8 mouse cellular contexts compared by ENCODE assay signal in genomic region chr11:117912684-117913352, GRCm38 (mm10). TPM values are rescaled to one million over a fixed set of nuclear protein-coding genes. Genes with fewer than 3 reads are reported as not detected.
DNase-seq lines count a peak whose midpoint lies in the region; ATAC-seq and TF ChIP-seq lines count a peak whose summit lies in the region.

No protein-coding gene starts in this region.

- intact Hi-C loops in left cerebral cortex, postnatal 10 days (cut with DNase I), result loop anchor here (5.0 kb wide), 1 partner anchor 54 kb away; no protein-coding TSS in a partner anchor

- H3K27me3 ChIP-seq in megakaryocyte, embryonic 14.5 days (replicated peaks), result peaks cover 24% of the 10 kb centered on the region
- no peaks in the 10 kb centered on the region for H3K27me3 ChIP-seq in small intestine, adult 2 months (ENCODE audit: control insufficient read depth, insufficient read depth, low read length)

- peaks cover 57% of the 10 kb centered on the region for H3K4me1 ChIP-seq in megakaryocyte, embryonic 14.5 days
- H3K4me1 ChIP-seq in small intestine, adult 2 months (ENCODE audit: control insufficient read depth, insufficient read depth, insufficient read length, low read length), result peaks cover 13% of the 10 kb centered on the region

- H3K36me3 ChIP-seq in megakaryocyte, embryonic 14.5 days (replicated peaks; ENCODE audit: low read length), result peaks cover 7% of the 10 kb centered on the region
- no peaks in the 10 kb centered on the region for H3K36me3 ChIP-seq in small intestine, adult 2 months (ENCODE audit: control insufficient read depth, insufficient read depth, low read length)

- TF ChIP-seq POLR2A in small intestine, adult 2 months (IDR thresholded peaks at IDR 0.05; ENCODE audit: low read depth, low read length), result no peak

- peak overlapping the region; percentile 70 for H3K4me3 ChIP-seq in megakaryocyte, embryonic 14.5 days (replicated peaks)
- H3K4me3 ChIP-seq in small intestine, adult 2 months (ENCODE audit: low read depth, low read length), result peak overlapping the region; percentile 42

- peak overlapping the region; percentile 14; the same call in 1 of the 2 replicates for H3K27ac ChIP-seq in small intestine, adult 2 months (ENCODE audit: insufficient read depth, low read depth, low read length)

- H3K9me3 ChIP-seq in megakaryocyte, embryonic 14.5 days, result peaks cover 12% of the 10 kb centered on the region

- WGBS in small intestine, adult 2 months, result 19% methylated on average over 13 of the region's 13 CpGs

- ATAC-seq in cerebellum, adult (ENCODE audit: insufficient number of reproducible peaks, low FRiP score, low TSS enrichment), result no peak
- ATAC-seq in inflammation-experienced regulatory T-cells, adult 6 months, result peak; percentile 72

- DNase-seq in cerebellum, adult 11 months, result peak; percentile 27
- peak; percentile 40 to 58 for DNase-seq in cerebellum, postnatal 36 days
- peak; percentile 89 for DNase-seq in gastrocnemius, postnatal 10 days
- DNase-seq in left cerebral cortex, postnatal 10 days (ENCODE audit: extremely low spot score in 1 of 2, low spot score in 2 of 2), result peak; percentile 44 to 87

- peak; percentile 99 for TF ChIP-seq CTCF in small intestine, adult 2 months (IDR thresholded peaks at IDR 0.05; ENCODE audit: extremely low read depth, insufficient read length, insufficient replicate concordance, low read depth, low read length)

RNA-seq across cellular contexts. Expression of gene Tha1, which starts 39.5 kb away (rescaled TPM):
- 1 to 10 TPM; 4.7 to 5.6 TPM for total RNA-seq in gastrocnemius, postnatal 10 days (2021)
- 10 to 100 TPM in 1 of 3 experiments, 1 to 10 TPM in 2; 8.5 to 12.7 (median 9.3) TPM for polyA plus RNA-seq in inflammation-experienced regulatory T-cells, adult 6 months (2017; shearing (Covaris generic))
- total RNA-seq in left cerebral cortex, postnatal 10 days (2021), result 1 to 10 TPM; 3.1 to 4.0 TPM
- polyA plus RNA-seq in megakaryocyte, embryonic 14.5 days (2012; ENCODE audit: insufficient read depth, low replicate concordance), result 6.0 and 6.4 TPM in 2 replicates
- 25.8 and 27.7 TPM in 2 replicates for polyA plus RNA-seq in small intestine, adult 2 months (2012; rRNA removed)

RNA-seq across cellular contexts. Expression of gene Tmem235, which starts 52.3 kb away (rescaled TPM):
- total RNA-seq in gastrocnemius, postnatal 10 days (2021), result not detected
- not detected for polyA plus RNA-seq in inflammation-experienced regulatory T-cells, adult 6 months (2017; shearing (Covaris generic))
- under 1 TPM in 1 of 2 experiments, not detected in 1; 0.36 TPM for total RNA-seq in left cerebral cortex, postnatal 10 days (2021)
- polyA plus RNA-seq in megakaryocyte, embryonic 14.5 days (2012; ENCODE audit: insufficient read depth, low replicate concordance), result 0.07 TPM in 1 of 2 replicates, not detected in the other
- polyA plus RNA-seq in small intestine, adult 2 months (2012; rRNA removed), result 0.11 TPM in 1 of 2 replicates, not detected in the other

RNA-seq across cellular contexts. Expression of gene Socs3, which starts 57.0 kb away (rescaled TPM):
- 1 to 10 TPM; 6.2 to 9.8 TPM for total RNA-seq in gastrocnemius, postnatal 10 days (2021)
- polyA plus RNA-seq in inflammation-experienced regulatory T-cells, adult 6 months (2017; shearing (Covaris generic)), result 10 to 100 TPM; 21.7 to 47.4 (median 28.6) TPM
- total RNA-seq in left cerebral cortex, postnatal 10 days (2021), result 1 to 10 TPM; 2.3 to 2.6 TPM
- polyA plus RNA-seq in megakaryocyte, embryonic 14.5 days (2012; ENCODE audit: insufficient read depth, low replicate concordance), result 54.8 and 75.2 TPM in 2 replicates
- 27.2 and 47.2 TPM in 2 replicates for polyA plus RNA-seq in small intestine, adult 2 months (2012; rRNA removed)

Comparison
In these comparisons a context has a peak if more than half of its experiments do, and no peak if none do; other contexts are left out.
1. DNase-seq: peak in every context shown above with its lines; median percentile 89 in gastrocnemius, postnatal 10 days; 66 in left cerebral cortex, postnatal 10 days; 49 in cerebellum, postnatal 36 days; 27 in cerebellum, adult 11 months.